Mouse (Mus musculus) liver, embryonic 14.5 days (tissue): ENCODE data around the gene Pnpo.

Source experiments
- CTCF ChIP-seq: IDR thresholded peaks from 2 replicates; pipeline ENCODE4 v1.5.1; 2016; ENCODE audit warnings: antibody characterized with exemption, low read depth, control low read depth
- EP300 ChIP-seq: IDR thresholded peaks from 2 replicates; pipeline ENCODE4 v1.6.1; 2016; ENCODE audit warnings: antibody characterized with exemption, low read depth

GRCm38 (mm10) chr11:96938426-96938800, 5.4 kb downstream of the Pnpo start:
- no peak for TF ChIP-seq CTCF
- TF ChIP-seq EP300, result no peak
